Mouse (Mus musculus) layer of hippocampus, adult 8-10 months (tissue): ENCODE results near the gene Cbx4. TPM values are rescaled to one million over a fixed set of nuclear protein-coding genes. Genes with fewer than 3 reads are reported as not detected.
"Not testable (repeated sequence)": the region's sequence is repeated elsewhere in the genome, so short reads cannot be mapped to it uniquely, and the experiment has no call there.

ENCODE experiments used
- DNase-seq, 2 experiments: peaks; one replicate each; pipeline ENCODE4 v3.0.0; 2022; ENCODE audit warnings: low spot score in 2 of 2
- total RNA-seq, 4 experiments: library from RNA; stranded (reverse); gene quantifications; 2 replicates each; pipeline ENCODE4 v1.2.4; 2022

The Cbx4 gene
- total RNA-seq, 4 experiments from 2014 or later, result 40.7 to 47.2 (median 44.0) TPM

- no peak for DNase-seq
Observed at GRCm38 (mm10) chr11:119111345-119111744, 25.3 kb upstream of the Cbx4 start.

- DNase-seq, result no peak
Observed at GRCm38 (mm10) chr11:119109415-119110071, 23.5 kb upstream of the Cbx4 start.

- no peak for DNase-seq
Observed at GRCm38 (mm10) chr11:119108573-119109263, 22.7 kb upstream of the Cbx4 start.

- DNase-seq, result no peak
Observed at GRCm38 (mm10) chr11:119106289-119106688, 20.3 kb upstream of the Cbx4 start.

GRCm38 (mm10) chr11:119105748-119106147 lies 19.7 kb upstream of the Cbx4 start:
- DNase-seq, result no peak

GRCm38 (mm10) chr11:119105071-119105609 lies 19.1 kb upstream of the Cbx4 start:
- no peak for DNase-seq

GRCm38 (mm10) chr11:119103991-119104390 lies 18.0 kb upstream of the Cbx4 start:
- no peak for DNase-seq

GRCm38 (mm10) chr11:119100355-119100754 lies 14.3 kb upstream of the Cbx4 start:
- DNase-seq, result not testable (repeated sequence)

GRCm38 (mm10) chr11:119098202-119098601 lies 12.2 kb upstream of the Cbx4 start:
- DNase-seq, result no peak

- DNase-seq, result no peak
Observed at GRCm38 (mm10) chr11:119095441-119095840, 9.4 kb upstream of the Cbx4 start.

GRCm38 (mm10) chr11:119093322-119093721 lies 7.3 kb upstream of the Cbx4 start:
- DNase-seq, result no peak

GRCm38 (mm10) chr11:119092286-119092685 lies 6.3 kb upstream of the Cbx4 start:
- no peak for DNase-seq

- DNase-seq, result no peak
Observed at GRCm38 (mm10) chr11:119091598-119091991, 5.6 kb upstream of the Cbx4 start.

GRCm38 (mm10) chr11:119090961-119091597 lies 5.1 kb upstream of the Cbx4 start:
- no peak for DNase-seq

- DNase-seq, result no peak
Observed at GRCm38 (mm10) chr11:119090076-119090960, 4.3 kb upstream of the Cbx4 start.

GRCm38 (mm10) chr11:119089235-119090075 lies 3.4 kb upstream of the Cbx4 start:
- DNase-seq, result no peak

- DNase-seq, result no peak
Observed at GRCm38 (mm10) chr11:119088391-119089234, 2.6 kb upstream of the Cbx4 start.

- DNase-seq, result no peak
Observed at GRCm38 (mm10) chr11:119087301-119088082, 1.5 kb upstream of the Cbx4 start.
